Mouse (Mus musculus): Measurements from ENCODE around the gene Gin1.

- no peak for TF ChIP-seq POLR2A (IDR thresholded peaks at IDR 0.05; ENCODE audit: insufficient read length, low read depth)
- TF ChIP-seq E2F4 (IDR thresholded peaks at IDR 0.05; ENCODE audit: insufficient read depth): no peak
- TF ChIP-seq CEBPB (IDR thresholded peaks at IDR 0.05; ENCODE audit: insufficient read depth, poor library complexity, severe bottlenecking): no peak
- no peak for TF ChIP-seq POLR2AphosphoS2 (IDR thresholded peaks at IDR 0.05; ENCODE audit: insufficient read length, low read depth)
- no peak for TF ChIP-seq TCF3 (IDR thresholded peaks at IDR 0.05; ENCODE audit: insufficient read length, low read depth)
- no peak for TF ChIP-seq TCF12 (IDR thresholded peaks at IDR 0.05; ENCODE audit: insufficient read depth, poor library complexity, severe bottlenecking)
- no peak for TF ChIP-seq MAX (IDR thresholded peaks at IDR 0.05; ENCODE audit: low read depth)
- TF ChIP-seq REST (IDR thresholded peaks at IDR 0.05; ENCODE audit: insufficient read depth, insufficient read length): no peak
- TF ChIP-seq USF1 (IDR thresholded peaks at IDR 0.05; ENCODE audit: low read depth): no peak
- TF ChIP-seq SRF (IDR thresholded peaks at IDR 0.05; ENCODE audit: control insufficient read depth, insufficient read length, low read depth): no peak
- no peak for TF ChIP-seq MYOG (IDR thresholded peaks at IDR 0.05; ENCODE audit: control insufficient read depth in 1 of 3, insufficient read depth in 1 of 3, insufficient read length in 2 of 3, low read depth in 2 of 3)
- TF ChIP-seq MYOD1 (IDR thresholded peaks at IDR 0.05; ENCODE audit: control insufficient read depth in 1 of 3, insufficient read length in 2 of 3, low read depth in 2 of 3): no peak
These were observed 4.0 kb downstream of the Gin1 start for GRCm38 (mm10) chr1:97773973-97774372.

Measured in myocyte (in vitro differentiated cells).